Mouse (Mus musculus) gastrocnemius, postnatal 36 days (tissue): ENCODE data around the gene Alas2. TPM values are rescaled to one million over a fixed set of nuclear protein-coding genes. Genes with fewer than 3 reads are reported as not detected.

ENCODE experiments used
- DNase-seq, 2 experiments: peaks; one replicate each; pipeline ENCODE4 v3.0.0; 2022
- intact Hi-C: fragments of 180-260 bp; cut with DNase I; formaldehyde crosslinking; loops from one replicate; pipeline ENCODE4 v1.15.1; 2025
- long read RNA-seq, 2 experiments: library from polyadenylated mRNA; stranded (forward); transcript quantifications; one replicate each; pipeline ENCODE4 v2.0.0; 2021
- total RNA-seq, 2 experiments: library from RNA; stranded (reverse); gene quantifications; 2 replicates each; pipeline ENCODE4 v1.2.3; 2021

Gene Alas2
- 1 to 10 TPM; 3.5 to 5.1 TPM for total RNA-seq
- long read RNA-seq, experiment 1, partial matches to known transcripts: 0 of 3 reads
- long read RNA-seq, experiment 1, other reads (novel, unspliced or antisense): 0 of 3 reads
- long read RNA-seq, experiment 2, partial matches to known transcripts: 1 of 7 reads
- long read RNA-seq, experiment 2, other reads (novel, unspliced or antisense): 1 of 7 reads

- intact Hi-C loops: no loop called here
- DNase-seq: no peak
Observed at GRCm38 (mm10) chrX:150547239-150547638, at the start of gene Alas2. Gene Alas2 (plus strand): TSS chrX:150547375.

GRCm38 (mm10) chrX:150508696-150509095, 38.5 kb upstream of the Alas2 start:
- DNase-seq: no peak
- intact Hi-C loops: no loop called here

GRCm38 (mm10) chrX:150510631-150511030, 36.5 kb upstream of the Alas2 start:
- intact Hi-C loops: loop anchor here (5.0 to 10.0 kb wide), 2 partner anchors 154 to 607 kb away; no protein-coding TSS in a partner anchor
- DNase-seq: no peak

- intact Hi-C loops: loop anchor here (5.0 to 10.0 kb wide), 2 partner anchors 154 to 606 kb away; no protein-coding TSS in a partner anchor
Observed at GRCm38 (mm10) chrX:150511274-150511673, 35.9 kb upstream of the Alas2 start.

GRCm38 (mm10) chrX:150514127-150514526, 33.0 kb upstream of the Alas2 start:
- no peak for DNase-seq
- intact Hi-C loops: loop anchor here (5.0 to 10.0 kb wide), 2 partner anchors 151 to 603 kb away; no protein-coding TSS in a partner anchor

More at GRCm38 (mm10) chrX:150511274-150511673, 35.9 kb upstream of the Alas2 start:
- no peak for DNase-seq

GRCm38 (mm10) chrX:150516015-150516414, 31.2 kb upstream of the Alas2 start:
- DNase-seq: no peak
- intact Hi-C loops: loop anchor here (10.0 kb wide), 1 partner anchor 149 kb away; no protein-coding TSS in a partner anchor

- no peak for DNase-seq
- intact Hi-C loops: loop anchor here (10.0 kb wide), 1 partner anchor 148 kb away; no protein-coding TSS in a partner anchor
Observed at GRCm38 (mm10) chrX:150516477-150516876, 30.7 kb upstream of the Alas2 start.

GRCm38 (mm10) chrX:150540111-150540510, 7.1 kb upstream of the Alas2 start:
- intact Hi-C loops: no loop called here
- DNase-seq: no peak

- intact Hi-C loops: no loop called here
- DNase-seq: no peak
Observed at GRCm38 (mm10) chrX:150541684-150542083, 5.5 kb upstream of the Alas2 start.

- DNase-seq: no peak
- intact Hi-C loops: no loop called here
Observed at GRCm38 (mm10) chrX:150549639-150550038, 2.5 kb downstream of the Alas2 start.

GRCm38 (mm10) chrX:150551986-150552385, 4.8 kb downstream of the Alas2 start:
- intact Hi-C loops: no loop called here
- no peak for DNase-seq

GRCm38 (mm10) chrX:150554032-150554431, 6.9 kb downstream of the Alas2 start:
- intact Hi-C loops: no loop called here
- no peak for DNase-seq

- intact Hi-C loops: no loop called here
- DNase-seq: no peak
Observed at GRCm38 (mm10) chrX:150564644-150565357, 17.6 kb downstream of the Alas2 start.

GRCm38 (mm10) chrX:150581921-150582320, 34.7 kb downstream of the Alas2 start:
- intact Hi-C loops: no loop called here
- no peak for DNase-seq

GRCm38 (mm10) chrX:150585116-150585515, 37.9 kb downstream of the Alas2 start:
- intact Hi-C loops: no loop called here
- no peak for DNase-seq

GRCm38 (mm10) chrX:150588023-150588764, 41.0 kb downstream of the Alas2 start, which contains the start of gene Pfkfb1:
Gene Pfkfb1 (plus strand): TSS chrX:150588229.
- intact Hi-C loops: no loop called here

GRCm38 (mm10) chrX:150589696-150590095, 42.5 kb downstream of the Alas2 start, which contains the start of gene Apex2:
Gene Apex2 (minus strand): TSS chrX:150589868.
- no peak for DNase-seq

More at GRCm38 (mm10) chrX:150588023-150588764, 41.0 kb downstream of the Alas2 start, which contains the start of gene Pfkfb1:
- peak; percentile 58 to 68 for DNase-seq

GRCm38 (mm10) chrX:150593266-150594035, 46.3 kb downstream of the Alas2 start:
- no peak for DNase-seq
- intact Hi-C loops: no loop called here

More at GRCm38 (mm10) chrX:150589696-150590095, 42.5 kb downstream of the Alas2 start, which contains the start of gene Apex2:
- intact Hi-C loops: no loop called here

- DNase-seq: no peak
- intact Hi-C loops: no loop called here
Observed at GRCm38 (mm10) chrX:150594176-150594575, 47.0 kb downstream of the Alas2 start.
